Mouse (Mus musculus) CD4-positive helper T cell, adult 2 months (primary cell): ENCODE measurements around the gene Olfr690.
"Not testable (repeated sequence)": the region's sequence is repeated elsewhere in the genome, so short reads cannot be mapped to it uniquely, and the experiment has no call there.

Experiments
- DNase-seq: peaks from one replicate; pipeline ENCODE4 v3.0.0-alpha.2; 2012; ENCODE audit warnings: low read depth, missing footprints, low spot score

Olfr690 gene

DNA sequence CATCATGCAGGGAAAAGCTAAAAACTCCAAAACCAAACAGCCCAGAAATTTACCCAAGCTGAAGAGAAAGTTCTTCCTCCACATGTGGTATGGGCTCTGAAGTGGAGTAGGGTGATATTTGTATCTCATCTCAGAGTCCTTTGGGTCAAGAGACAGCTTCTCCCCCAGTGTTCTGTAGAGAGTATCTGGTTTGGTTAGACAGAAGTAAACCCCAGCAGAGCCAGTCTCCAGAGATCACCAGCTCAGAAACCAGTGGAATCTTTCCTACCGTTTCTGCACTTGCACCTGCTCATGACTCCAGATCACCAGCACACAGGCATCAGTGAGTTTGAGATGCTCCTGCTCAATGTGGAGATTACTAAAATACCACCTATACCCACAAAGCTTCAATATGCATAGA, at the start of gene Olfr690:
Olfr690 (minus strand) TSS at position 101 of the 400 bp plus-strand sequence.
- DNase-seq, result no peak

DNA sequence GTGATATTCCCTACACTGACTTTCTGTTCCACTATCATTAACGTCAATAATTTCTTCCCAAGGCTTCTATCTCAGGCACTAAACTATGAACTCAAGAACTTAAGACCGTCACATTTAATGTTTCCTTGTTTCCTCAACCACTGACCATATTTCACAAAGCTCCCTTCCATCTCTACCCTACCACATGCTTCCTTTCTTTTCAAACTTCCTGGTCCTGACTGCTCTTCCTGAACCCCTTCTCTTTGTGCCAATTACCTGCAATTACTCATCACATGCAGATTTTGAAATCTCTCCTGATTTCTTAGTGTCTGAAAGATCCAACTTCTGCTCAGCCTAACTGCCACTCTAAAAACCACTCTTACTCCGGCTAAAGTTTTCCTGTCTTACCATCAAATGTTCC, 46.4 kb upstream of the Olfr690 start:
- no peak for DNase-seq

DNA sequence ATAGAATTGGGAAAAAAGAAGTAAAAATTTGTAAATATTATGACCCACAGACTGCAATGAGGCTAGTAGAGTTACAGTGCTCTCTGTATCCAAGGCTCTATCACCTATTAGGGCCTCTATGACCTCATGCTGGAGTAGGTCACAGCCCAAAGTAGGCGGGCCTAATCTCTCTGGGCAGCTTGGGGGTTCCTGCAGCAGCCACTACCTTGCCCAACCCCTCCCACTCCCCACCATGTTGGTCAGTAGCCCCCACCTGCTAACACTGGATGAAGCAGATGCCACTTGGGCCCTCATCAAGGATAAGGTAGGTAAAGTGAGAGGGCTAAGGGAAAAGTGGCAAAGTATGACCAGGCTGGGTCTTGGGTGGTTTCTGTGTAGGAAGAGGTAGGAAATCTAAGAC, 41.0 kb upstream of the Olfr690 start, which contains the start of gene Gm5901:
Gm5901 (plus strand) TSS at position 173 of the 400 bp plus-strand sequence.
- no peak for DNase-seq

DNA sequence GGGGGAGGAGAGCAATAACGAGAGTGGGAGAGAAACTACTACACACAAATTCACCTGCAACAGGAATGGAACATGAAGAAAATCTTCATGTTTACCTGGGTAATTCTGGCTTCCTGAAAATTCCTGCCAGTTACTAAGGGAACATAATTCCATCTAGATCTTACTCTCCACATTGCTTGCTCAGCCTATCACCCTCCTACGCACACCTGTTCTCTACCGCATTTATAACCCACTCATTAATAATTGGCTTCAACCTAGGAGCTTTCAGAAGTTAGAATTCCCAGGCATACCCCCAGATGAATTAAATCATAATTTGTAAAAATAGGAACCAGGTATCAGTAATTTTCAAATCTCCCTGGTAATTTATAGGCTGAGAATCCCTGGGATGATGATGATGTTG, 40.1 kb upstream of the Olfr690 start:
- no peak for DNase-seq

DNA sequence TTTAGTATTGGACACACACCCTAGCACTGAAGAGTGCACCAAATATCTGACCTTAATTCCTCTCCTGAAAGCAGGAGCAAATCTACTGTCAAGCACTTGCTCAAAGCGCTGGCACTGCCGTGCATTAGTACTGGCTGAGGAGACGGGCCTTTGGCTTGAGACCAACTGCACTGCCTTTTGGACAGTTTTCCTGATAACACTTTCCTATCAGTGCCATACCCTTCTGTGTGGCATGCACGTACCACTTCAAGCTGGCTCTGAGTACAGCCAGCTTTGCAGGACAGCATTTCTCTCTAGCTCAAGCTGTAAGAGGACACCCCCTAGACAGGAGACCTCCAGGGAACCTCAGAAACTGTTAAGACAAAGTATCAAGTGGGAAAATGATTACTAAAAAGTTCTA, 39.6 kb upstream of the Olfr690 start:
- DNase-seq, result no peak

DNA sequence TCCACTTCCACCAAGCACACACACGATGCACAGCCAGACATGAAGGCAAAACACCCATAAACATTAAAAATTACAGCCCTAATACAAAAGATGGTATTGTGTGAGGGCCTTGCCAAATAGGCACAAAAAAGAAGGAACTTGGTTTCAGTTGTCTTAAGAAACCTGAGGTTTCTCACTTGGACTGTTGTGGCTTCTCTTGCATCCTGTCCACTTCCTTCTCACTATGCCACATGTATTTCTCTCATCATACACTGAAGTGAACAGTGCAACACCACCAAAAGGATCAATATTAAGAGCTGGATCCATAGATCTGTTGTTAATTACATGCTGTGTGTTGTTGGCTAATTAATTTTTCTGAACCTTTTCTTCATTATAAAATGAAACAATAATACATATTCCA, 39.0 kb upstream of the Olfr690 start:
- DNase-seq, result no peak

DNA sequence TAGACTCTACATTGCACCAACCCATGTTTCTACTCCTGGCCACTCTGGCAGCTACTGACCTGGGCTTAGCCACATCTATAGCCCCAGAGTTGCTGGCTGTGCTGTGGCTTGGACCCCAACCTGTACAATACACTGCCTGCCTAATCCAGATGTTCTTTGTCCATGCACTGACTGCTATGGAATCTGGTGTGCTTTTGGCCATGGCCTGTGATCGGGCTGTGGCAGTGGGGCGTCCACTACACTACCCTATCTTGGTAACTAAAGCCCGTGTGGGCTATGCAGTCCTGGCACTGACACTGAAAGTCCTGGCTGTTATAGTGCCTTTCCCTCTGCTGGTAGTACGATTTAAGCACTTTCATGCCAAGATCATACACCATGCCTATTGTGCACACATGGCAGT, 34.6 kb upstream of the Olfr690 start:
- no peak for DNase-seq

DNA sequence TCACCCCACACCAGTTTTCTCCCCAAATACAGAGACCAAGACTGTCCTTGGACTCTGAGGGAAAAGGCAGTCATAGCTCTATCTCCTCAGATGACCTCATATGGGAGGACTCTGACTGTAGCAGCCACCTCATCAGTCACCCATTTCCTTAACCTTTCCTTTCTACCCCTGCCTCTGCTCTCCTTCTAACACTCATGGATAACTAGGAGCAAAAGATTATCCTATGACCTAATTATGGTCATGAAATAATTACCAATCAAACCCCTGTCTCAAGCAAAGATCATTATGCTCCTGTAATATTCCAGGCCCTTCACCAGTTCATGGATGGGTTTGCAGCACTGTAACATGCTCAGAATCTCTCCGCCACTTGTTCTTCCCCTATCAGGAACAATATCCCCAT, 34.0 kb upstream of the Olfr690 start, which contains the start of gene Olfr692:
Olfr692 (plus strand) TSS at position 301 of the 400 bp plus-strand sequence.
- no peak for DNase-seq

DNA sequence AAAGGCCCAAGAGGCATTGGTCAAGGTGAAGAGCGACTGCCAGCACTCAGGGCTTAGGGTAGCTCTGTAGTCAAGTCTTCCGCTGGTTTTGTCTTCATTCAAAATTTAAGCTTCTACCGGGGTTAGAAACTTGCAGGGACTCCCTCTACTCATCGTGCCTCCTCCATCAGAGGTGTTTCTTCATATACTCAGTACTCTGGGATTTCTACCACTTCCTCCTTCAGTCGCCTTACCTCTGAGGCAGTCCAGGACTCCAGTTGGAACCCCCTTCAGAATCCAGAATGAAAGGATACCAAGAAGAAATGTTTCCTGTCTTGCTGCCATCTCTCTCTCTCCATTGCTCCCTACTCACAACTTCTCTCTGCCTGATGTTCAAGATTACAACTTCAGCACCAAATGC, 33.4 kb upstream of the Olfr690 start:
- DNase-seq, result no peak

DNA sequence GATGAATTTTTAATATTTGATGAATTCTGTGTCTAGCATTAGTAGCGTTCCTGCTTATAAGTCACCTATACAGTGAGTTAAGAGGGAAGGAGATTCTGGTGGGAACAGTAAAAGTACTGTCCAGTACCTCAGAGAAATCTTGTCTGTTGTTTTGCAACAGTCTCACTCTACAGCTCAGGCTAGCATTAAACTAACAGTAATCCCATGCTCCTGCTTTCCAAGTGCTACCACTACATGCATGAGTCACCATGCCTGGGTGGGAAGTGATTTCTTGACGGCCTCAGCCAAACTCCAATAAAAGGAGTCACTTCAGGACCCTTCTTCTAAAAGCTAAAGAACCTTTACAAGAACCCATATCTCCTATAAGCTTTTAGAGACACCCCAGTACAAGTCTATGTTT, 27.8 kb upstream of the Olfr690 start:
- DNase-seq, result no peak

DNA sequence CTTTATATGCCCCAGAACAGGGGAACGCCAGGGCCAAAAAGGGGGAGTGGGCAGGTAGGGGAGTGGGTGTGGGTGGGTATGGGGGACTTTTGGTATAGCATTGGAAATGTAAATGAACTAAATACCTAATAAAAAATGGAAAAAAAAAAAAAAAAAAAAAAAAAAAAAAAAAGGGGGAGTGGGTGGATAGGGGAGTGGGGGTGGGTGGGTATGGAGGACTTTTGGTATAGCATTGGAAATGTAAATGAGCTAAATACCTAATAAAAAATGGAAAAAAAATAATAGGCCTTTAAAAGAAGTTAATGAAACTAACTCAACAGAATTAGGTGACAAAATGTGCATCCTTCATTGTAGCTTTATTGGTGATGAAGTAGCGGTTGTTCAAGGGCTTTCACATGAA, 22.6 kb upstream of the Olfr690 start:
- not testable (repeated sequence) for DNase-seq

DNA sequence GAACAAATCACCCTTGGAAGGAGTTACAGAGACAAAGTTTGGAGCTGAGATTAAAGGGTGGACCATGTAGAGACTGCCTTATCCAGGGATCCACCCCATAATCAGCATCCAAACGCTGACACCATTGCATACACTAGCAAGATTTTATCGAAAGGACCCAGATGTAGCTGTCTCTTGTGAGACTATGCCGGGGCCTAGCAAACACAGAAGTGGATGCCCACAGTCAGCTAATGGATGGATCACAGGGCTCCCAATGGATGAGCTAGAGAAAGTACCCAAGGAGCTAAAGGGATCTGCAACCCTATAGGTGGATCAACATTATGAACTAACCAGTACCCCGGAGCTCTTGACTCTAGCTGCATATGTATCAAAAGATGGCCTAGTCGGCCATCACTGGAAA, 22.2 kb upstream of the Olfr690 start:
- DNase-seq, result not testable (repeated sequence)

DNA sequence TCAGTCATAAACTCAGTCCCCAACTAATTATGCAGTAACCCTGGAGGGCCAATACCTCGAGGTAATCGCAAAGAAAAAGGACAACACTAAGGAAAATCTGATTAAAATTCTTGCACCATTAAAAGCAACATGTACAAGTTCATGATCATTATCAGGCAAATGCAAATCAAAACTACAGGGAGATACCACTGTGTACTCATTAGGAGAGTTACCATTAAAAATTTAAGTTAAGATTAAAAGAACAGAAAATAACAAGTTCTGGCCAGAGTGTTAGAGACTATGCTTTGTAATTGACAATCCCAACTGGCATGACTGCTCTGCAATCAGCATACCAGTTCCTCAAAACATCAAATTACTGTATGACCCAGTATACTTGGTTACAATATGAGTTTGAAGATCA, 8.8 kb upstream of the Olfr690 start:
- DNase-seq, result no peak

DNA sequence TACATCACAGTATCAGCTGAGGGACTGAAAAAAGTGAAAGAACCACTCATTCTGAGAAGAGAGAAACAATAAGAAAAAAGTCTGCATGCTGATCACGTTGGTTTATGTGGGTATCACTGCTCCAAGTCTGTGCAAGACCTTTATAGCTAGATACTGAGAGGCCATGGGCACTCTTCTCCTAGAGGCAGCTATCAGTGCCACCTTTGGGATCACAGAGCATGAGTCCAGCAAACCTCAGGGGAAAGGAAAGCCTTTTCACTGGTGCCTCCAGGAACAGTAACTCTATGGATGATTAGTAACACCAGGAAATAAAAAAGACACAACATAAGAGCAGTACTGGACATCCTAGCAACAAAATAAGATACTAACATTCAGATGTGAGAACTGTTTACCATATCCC, 8.3 kb upstream of the Olfr690 start, which contains the start of gene Olfr691:
Olfr691 (minus strand) TSS at position 101 of the 400 bp plus-strand sequence.
- no peak for DNase-seq

DNA sequence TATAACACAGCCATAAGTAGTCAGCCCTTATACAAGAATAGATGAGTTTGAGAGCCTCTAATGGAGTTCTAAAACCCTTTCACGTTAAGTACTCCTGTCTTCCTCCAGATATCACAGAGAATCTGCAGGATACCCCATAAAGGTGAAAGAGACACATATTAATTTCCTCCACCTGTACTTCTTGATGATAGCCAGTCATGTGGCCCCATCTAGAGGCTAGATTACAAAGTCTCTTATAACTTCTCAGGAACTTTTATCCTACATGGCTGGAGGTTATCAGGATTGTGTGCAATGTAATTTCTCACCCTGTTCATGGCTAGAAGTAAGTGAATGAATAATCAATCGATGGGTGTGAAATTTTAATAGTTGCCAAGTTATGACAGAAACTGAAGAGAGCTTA, 8.6 kb downstream of the Olfr690 start:
- no peak for DNase-seq

DNA sequence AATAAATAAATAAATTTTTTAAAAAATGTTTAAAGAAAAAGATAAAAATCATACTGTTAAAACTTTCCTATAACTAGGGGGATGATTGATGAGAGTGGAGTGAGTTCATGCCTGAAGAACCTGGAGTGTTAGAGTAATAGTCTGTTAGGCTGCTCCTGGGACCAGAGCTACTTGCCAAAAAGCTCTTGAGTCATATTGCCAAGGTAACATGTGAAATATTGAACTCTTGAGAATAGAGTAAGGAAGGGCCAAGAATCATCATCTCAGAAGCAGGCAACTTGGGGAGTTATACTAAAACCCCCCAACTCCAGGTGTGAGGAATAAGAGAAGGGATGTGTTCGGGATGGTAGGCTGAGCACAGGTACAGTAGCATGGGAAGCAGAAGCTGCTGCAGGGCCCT, 23.0 kb downstream of the Olfr690 start, which contains the start of gene Olfr689:
Olfr689 (plus strand) TSS at position 301 of the 400 bp plus-strand sequence.
- no peak for DNase-seq

DNA sequence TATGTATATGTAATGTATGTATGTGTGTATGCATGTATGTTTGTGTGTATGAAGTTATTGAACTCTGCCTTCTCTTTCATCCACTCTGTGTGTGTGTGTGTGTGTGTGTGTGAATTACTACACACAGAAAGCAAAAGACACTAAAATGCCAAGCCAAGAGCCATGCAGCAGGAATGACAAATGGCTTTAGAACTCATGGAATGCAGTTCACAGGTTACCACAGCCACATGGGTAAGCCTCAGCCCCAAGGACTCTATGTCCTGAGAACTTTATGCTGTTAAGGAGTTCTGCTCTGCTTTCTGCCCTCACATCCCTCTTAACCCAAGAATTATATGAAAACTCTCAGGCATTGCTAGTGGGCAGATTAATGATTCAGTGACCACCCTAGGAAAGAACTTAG, 43.9 kb downstream of the Olfr690 start:
- no peak for DNase-seq

DNA sequence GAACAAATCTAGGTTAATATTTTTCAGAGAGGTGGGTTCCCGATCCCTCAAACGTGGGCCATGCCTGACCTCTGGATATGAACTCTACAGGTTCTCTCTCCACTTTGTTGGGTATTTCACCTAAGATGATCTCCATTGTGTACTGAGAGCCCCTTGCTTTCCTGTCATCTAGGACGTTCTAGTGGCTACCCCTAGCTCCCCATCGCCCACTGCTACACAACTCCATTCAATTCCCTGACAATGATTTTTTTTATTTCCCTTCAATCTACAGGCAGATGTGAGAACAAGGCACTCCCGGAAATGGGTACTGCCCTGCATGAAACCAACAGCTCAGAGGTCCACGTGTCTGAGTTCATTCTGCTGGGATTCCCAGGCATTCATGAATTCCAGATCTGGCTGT, 46.1 kb downstream of the Olfr690 start, which contains the start of gene Olfr688:
Olfr688 (plus strand) TSS at position 301 of the 400 bp plus-strand sequence.
- DNase-seq, result no peak
